Mouse (Mus musculus): ENCODE measurements around the gene Smarcd3. TPM values are rescaled to one million over a fixed set of nuclear protein-coding genes. Genes with fewer than 3 reads are reported as not detected.

Gene Smarcd3
- total RNA-seq, 2 experiments from 2014 or later, result 95.3 to 108 TPM

- no peak for DNase-seq (ENCODE audit: low spot score in 2 of 2)
- intact Hi-C loops (cut with DNase I), result no loop called here
Observed at GRCm38 (mm10) chr5:24601071-24601835, 23.0 kb downstream of the Smarcd3 start.

DNA sequence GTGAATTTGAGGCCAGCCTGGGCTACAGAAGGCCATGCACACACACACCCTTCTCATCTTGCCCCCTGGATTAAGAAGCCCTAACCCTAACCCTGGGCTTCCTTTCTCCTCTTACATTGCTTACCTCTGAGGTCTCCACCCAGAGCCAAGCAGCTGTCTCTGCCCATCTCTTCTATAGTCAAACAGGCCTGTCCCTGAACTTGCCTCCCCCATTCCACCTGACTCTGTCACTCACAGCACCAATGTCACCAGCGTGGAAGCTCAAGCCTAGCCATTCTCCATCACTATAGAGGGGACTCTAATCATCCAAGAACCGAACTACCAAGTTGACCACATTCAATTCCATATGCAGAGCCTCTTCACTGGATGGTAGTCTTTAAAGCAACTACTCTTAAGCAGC lies 24.0 kb downstream of the Smarcd3 start:
- intact Hi-C loops (cut with DNase I), result no loop called here
- no peak for DNase-seq (ENCODE audit: low spot score in 2 of 2)

DNA sequence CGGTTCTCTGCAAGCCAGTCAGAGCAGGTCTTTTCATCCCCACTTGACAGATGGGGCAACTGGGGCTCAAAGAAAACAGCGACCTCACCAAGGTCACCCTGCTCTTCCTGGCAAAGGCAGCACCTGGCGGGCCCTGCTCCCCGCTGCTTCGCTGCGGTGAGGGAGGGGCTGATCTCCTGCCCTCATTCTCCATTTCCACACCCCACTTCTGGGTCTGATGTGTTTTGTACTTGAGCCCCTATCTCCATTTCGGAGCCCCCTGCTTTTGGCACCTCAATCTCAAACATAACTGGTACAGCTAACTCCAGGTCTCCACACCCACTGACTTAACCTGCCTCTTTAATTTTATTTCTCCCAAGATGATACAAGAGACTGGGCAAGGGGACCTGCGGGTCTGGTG lies 25.1 kb downstream of the Smarcd3 start:
- no peak for DNase-seq (ENCODE audit: low spot score in 2 of 2)
- intact Hi-C loops (cut with DNase I), result loop anchor here (2.0 to 5.0 kb wide), 2 partner anchors 52 to 112 kb away; no protein-coding TSS in a partner anchor

DNA sequence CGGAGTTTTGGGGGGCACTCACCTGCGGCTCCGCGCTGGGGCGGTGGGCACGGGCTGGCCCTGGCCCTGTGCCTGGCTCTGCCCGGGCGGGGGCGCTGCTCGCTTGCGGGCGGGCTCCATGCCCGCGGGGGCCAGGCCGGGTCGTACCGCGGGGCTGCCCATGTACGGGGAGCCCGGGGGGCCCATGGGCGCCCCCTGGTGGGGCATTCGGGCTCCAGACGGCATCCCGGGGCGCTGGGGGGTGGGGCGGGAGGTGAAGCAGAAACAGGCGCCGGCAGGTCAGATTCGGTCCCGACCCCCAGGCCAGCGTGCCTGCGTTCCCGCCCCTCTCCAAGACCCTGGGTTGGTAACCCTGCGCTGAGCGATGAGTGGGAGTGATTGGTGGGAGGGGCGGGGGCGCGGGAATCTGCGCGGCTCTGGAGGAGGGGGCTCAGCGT lies 25.6 kb downstream of the Smarcd3 start:
- no peak for DNase-seq (ENCODE audit: low spot score in 2 of 2)
- intact Hi-C loops (cut with DNase I), result loop anchor here (2.0 to 5.0 kb wide), 2 partner anchors 52 to 111 kb away; no protein-coding TSS in a partner anchor

DNA sequence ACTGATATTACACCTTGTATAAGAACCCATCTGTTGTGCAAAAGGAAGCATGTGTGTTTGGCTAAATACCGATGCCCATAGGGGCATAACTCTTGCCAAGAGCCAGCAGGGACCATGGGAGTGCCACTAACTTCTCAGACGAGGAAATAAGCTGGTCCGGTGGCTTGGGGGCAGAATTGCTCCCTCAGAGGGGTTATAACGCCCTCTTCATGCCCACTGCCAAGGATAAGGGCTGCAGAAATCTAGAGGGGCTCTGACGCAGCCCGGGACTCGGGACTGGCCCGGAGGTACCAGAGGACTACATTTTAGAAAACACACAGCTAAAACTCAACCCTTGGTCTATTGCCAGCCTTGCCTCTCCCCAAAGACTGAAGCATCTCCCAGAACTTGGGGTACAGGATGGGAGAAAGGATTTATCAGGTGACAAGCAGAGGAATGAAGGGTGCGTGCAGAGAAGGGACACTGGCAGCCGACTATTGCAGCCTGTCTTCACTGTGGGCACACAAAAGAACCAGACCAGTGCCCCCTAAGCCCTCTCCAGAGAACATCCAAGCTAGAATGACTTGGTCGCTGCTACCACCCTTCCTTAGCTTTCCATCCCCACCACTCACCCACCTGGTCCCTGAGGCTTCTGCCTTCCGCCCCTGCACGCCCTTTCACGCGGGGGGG lies 26.2 kb downstream of the Smarcd3 start:
- DNase-seq (ENCODE audit: low spot score in 2 of 2), result no peak
- intact Hi-C loops (cut with DNase I), result loop anchor here (2.0 to 5.0 kb wide), 2 partner anchors 53 to 111 kb away; no protein-coding TSS in a partner anchor

- DNase-seq (ENCODE audit: low spot score in 2 of 2), result peak; percentile 75 to 79
- intact Hi-C loops (cut with DNase I), result loop anchor here (5.0 kb wide), 1 partner anchor 110 kb away; no protein-coding TSS in a partner anchor
Observed at GRCm38 (mm10) chr5:24597221-24597728, 26.9 kb downstream of the Smarcd3 start.

DNA sequence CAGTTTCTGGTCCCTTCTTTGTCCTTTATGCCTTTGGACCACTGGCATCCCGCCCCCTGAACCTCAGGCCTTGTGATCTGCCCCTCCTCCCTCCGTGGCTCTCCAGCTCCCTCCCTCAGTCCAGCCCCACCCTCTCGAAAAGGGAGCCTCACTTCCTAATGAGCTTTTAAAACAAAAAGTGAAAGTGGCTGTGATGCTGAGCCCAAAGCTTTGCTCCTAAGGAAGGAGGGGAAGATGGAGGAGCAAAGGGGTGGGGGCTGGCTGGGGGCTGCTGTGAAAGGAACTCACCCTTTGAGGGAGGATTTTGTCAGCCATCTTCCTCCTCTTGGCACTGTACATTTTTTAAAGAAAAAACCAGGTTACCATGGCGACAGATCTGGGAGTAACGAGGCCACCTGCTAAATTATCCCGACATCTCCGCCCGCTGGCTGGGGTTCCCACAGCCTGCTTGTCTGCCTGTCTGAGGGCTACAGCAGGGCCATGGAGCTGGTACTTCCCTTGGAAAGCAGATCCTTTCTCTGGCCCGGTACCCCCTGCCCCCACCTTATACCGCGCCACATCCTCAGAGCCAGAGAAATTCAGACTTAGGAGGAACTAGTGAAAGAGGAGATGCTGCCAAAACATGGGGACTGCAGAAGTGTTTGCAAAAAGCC lies 27.6 kb downstream of the Smarcd3 start:
- peak; percentile 78 to 79 for DNase-seq (ENCODE audit: low spot score in 2 of 2)
- intact Hi-C loops (cut with DNase I), result loop anchor here (5.0 kb wide), 1 partner anchor 109 kb away; no protein-coding TSS in a partner anchor

DNA sequence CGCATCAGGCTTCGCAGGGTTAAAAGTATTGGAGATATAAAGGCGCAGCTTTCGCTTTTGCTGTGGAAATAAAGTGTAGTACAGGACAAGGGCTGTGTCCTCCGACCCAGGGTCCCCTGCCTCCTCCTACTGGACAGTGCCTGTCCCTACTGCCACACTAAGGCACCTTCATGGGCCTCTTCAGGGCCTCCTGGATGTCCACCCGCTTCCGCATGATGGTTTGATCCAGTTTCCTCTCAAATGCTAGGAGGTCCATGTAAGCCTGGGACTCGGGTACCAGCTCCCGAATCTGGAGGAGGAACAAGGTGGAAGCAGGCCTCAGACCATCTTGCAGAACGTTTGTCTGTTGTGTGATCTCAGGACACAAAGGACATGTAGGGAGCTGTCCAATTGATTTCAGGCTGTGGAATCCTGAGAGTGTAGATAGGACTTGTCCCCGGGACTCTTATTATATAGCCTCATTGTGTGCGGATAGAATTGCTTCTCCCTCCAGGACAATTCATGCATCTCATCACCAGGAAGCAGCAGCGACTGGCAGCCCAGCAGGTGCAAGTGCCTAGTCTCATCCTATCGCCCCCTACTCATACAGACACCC lies 28.3 kb downstream of the Smarcd3 start:
- intact Hi-C loops (cut with DNase I), result loop anchor here (5.0 kb wide), 1 partner anchor 109 kb away; no protein-coding TSS in a partner anchor
- peak in 1 of 2 experiments; percentile 25 for DNase-seq (ENCODE audit: low spot score in 2 of 2)

DNA sequence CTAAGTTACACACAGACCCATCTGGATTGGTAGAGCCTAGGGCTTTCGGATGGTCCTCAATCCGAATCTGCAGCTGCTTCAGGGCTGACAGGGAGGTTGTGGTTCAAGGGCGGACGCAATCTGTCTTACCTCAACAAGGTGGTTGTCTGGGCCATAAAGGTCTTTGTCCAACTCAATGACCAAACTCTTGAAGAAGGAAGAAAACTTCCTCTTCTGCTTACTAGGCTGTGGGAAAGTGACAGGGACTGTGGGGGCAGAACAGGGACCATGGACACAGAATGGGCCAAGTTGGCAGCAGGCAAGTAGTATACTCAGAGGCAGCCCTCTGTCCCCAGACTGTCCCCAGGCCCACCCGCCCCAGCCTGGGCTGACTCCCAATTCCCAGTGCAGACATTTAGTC lies 28.9 kb downstream of the Smarcd3 start:
- DNase-seq (ENCODE audit: low spot score in 2 of 2), result no peak
- intact Hi-C loops (cut with DNase I), result loop anchor here (5.0 kb wide), 1 partner anchor 108 kb away; no protein-coding TSS in a partner anchor

DNA sequence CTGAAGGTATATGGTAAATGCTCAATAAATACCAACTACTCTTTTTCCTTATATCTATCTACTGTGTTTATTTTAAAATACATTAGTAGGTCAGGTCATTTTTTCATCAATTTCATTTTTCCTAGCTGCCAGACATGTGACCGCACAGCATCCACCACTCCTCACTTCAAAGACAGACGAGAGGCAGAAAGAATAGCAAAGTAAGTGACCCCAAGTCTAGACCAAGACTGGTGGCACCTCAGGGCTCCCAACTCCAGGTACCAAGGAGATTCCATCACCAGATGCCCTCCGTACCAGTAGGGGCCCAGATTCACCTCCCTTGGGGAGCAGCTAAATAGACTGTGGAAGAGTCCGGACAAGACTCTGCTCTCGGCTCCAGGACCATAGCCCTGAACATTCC lies 29.9 kb downstream of the Smarcd3 start:
- intact Hi-C loops (cut with DNase I), result no loop called here
- no peak for DNase-seq (ENCODE audit: low spot score in 2 of 2)

- intact Hi-C loops (cut with DNase I), result no loop called here
- no peak for DNase-seq (ENCODE audit: low spot score in 2 of 2)
Observed at GRCm38 (mm10) chr5:24593928-24594327, 30.3 kb downstream of the Smarcd3 start.

- intact Hi-C loops (cut with DNase I), result no loop called here
- no peak for DNase-seq (ENCODE audit: low spot score in 2 of 2)
Observed at GRCm38 (mm10) chr5:24593230-24593629, 31.0 kb downstream of the Smarcd3 start.

DNA sequence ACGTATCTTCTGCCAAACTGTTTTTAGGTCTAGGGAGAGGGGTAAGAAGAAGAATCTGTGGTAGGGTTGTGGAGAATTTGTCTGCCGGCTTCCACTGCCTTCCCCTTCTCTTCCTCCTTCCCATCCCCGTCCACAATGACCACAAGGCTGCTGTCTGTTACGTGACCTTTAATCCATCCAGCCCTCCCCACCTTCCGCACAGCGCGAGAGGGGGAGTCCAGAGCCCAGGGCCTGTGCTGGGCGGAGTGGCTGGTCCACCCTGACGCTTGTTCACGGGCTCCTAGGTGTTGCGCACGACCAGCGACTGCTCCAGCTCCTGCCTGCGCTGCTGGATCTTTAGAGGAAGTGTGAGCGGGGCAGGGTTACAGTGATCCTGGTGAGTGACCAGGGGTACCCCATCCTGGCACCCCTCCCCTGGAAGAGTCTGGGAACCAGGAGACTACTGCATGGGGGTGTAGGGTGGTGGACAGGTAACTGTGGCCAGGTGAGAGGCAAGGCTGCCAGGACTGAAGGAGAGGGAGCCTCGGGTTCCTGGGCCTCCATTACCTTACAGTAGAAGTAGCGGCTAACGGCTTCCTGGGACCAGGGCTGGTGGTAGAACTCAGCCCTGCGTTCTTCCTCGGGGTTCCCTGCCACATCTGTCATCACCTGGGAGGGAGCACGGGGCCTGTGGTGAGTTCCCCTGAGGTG lies 31.6 kb downstream of the Smarcd3 start:
- intact Hi-C loops (cut with DNase I), result no loop called here
- peak in 1 of 2 experiments; percentile 5 for DNase-seq (ENCODE audit: low spot score in 2 of 2)

DNA sequence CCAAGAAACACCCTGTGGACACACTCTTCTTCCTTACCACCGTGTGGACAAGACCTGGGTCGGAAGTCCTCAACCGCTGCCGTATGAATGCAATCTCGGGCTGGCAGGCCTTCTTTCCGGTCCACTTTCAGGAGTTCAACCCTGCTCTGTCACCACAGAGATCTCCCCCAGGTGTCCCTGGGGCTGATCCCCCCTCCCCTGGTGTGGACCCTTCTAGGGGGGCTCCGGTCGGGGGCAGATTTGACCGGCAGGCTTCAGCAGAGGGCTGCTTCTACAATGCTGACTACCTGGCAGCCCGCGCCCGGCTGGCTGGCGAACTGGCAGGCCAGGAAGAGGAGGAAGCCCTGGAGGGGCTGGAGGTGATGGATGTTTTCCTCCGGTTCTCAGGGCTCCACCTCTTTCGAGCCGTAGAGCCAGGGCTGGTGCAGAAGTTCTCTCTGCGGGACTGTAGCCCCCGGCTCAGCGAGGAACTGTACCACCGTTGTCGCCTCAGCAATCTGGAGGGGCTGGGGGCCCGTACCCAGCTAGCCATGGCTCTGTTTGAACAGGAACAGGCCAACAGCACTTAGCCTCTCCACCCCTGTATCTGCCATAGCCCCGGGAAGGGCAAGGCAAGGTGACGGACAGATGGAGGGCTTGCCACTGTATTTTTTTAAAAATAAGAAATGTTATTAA lies 32.3 kb downstream of the Smarcd3 start:
- intact Hi-C loops (cut with DNase I), result no loop called here
- DNase-seq (ENCODE audit: low spot score in 2 of 2), result no peak

DNA sequence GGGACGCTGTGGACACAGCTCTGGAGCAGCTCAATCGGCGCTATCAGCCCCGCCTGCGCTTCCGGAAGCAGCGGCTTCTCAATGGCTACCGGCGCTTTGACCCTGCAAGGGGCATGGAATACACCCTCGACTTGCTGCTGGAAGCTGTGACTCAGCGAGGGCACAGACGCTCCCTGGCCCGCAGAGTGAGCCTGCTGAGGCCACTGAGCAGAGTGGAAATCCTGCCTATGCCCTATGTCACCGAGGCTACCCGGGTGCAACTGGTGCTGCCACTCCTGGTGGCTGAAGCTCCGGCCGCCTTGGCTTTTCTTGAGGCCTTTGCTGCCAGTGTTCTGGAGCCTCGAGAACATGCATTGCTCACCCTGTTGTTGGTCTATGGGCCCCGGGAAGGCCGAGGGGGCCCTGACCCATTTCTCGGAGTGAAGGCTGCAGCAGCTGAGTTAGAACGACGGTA lies 32.9 kb downstream of the Smarcd3 start:
- intact Hi-C loops (cut with DNase I), result no loop called here
- DNase-seq (ENCODE audit: low spot score in 2 of 2), result peak in 1 of 2 experiments; percentile 21

GRCm38 (mm10) chr5:24589511-24590500 lies 34.4 kb downstream of the Smarcd3 start:
- intact Hi-C loops (cut with DNase I), result no loop called here
- DNase-seq (ENCODE audit: low spot score in 2 of 2), result no peak

DNA sequence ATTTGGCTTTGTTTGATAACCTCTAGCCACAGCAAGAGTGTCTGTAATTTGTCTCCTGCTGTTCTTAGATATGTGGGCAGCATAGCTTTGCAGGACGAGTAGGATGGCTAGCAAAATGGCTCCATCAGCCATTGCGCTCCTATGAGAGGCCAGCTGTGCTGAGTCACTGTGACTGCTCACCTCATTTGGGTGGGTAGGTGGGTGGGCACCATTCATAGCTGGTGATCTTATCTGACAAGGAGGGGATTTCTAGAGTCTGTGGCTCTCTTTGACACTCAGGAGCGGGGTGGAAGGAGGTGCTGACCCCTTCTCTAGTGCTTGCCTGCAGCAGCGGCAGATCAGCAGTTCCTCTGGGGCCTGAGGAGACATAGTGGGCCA lies 37.0 kb downstream of the Smarcd3 start:
- intact Hi-C loops (cut with DNase I), result no loop called here
- peak in 1 of 2 experiments; percentile 63 for DNase-seq (ENCODE audit: low spot score in 2 of 2)

All from left cerebral cortex, postnatal 36 days (tissue).